ENCODE assay signal across 8 mouse cellular contexts in the genomic region with DNA sequence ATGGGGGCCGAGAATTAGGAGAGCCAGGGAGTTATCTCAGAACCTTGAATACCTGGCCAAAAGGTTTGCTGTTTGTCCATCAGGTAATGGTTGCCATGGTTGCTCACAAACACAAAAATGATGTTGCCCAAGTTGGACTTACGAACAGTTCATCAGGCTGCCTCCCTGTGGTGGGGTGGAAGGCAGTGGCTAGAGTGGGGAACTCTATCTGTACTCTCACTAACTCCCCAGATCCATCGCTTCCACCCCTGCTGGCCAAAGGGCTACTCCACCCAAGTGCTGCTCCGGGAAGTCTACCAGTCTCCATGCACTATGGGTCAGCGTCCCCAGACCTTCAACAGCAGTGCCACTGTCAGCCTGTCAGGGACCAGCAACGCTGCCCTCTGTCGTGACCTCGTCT. TPM values are rescaled to one million over a fixed set of nuclear protein-coding genes. Genes with fewer than 3 reads are reported as not detected.
DNase-seq lines count a peak whose midpoint lies in the region; ATAC-seq and TF ChIP-seq lines count a peak whose summit lies in the region.

A gene (plus strand): TSS at position 301 of the 400 bp plus-strand sequence.

- no peak within 1 kb of the TSS for H3K9ac ChIP-seq in kidney, embryonic 14.5 days (ENCODE audit: low read depth, low read length)
- H3K9ac ChIP-seq in heart, adult 2 months (ENCODE audit: low read depth, low read length): no peak within 1 kb of the TSS
- H3K9ac ChIP-seq in stomach, embryonic 16.5 days (ENCODE audit: low read length): no peak within 1 kb of the TSS

- H3K79me2 ChIP-seq in heart, adult 2 months (replicated peaks; ENCODE audit: control insufficient read depth, insufficient read depth, low read length): no peaks in the 10 kb centered on the region

- WGBS in kidney, embryonic 14.5 days: 66% methylated on average over 8 of the region's 8 CpGs
- 61% methylated on average over 8 of the region's 8 CpGs for WGBS in bone marrow, adult 2 months
- 60% methylated on average over 8 of the region's 8 CpGs for WGBS in heart, adult 2 months
- WGBS in stomach, embryonic 16.5 days: 61% methylated on average over 8 of the region's 8 CpGs

- DNase-seq in kidney, postnatal 14 days: no peak
- DNase-seq in heart, adult 2 months: no peak
- DNase-seq in layer of hippocampus, postnatal 14 days (ENCODE audit: low spot score in 2 of 2): no peak
- DNase-seq in retina, postnatal 1 day: no peak
- no peak for DNase-seq in retina, embryonic 14.5 days (ENCODE audit: low spot score)

- intact Hi-C loops in heart, adult 2 months (cut with DNase I): no loop called here

- TF ChIP-seq EP300 in heart, adult 2 months (IDR thresholded peaks at IDR 0.05; ENCODE audit: insufficient read depth, low read depth, low read length): no peak

- TF ChIP-seq CTCF in bone marrow, adult 2 months (IDR thresholded peaks at IDR 0.05; ENCODE audit: control insufficient read depth, insufficient read depth, low read length): no peak
- no peak for TF ChIP-seq CTCF in heart, adult 2 months (IDR thresholded peaks at IDR 0.05)

- peaks cover 80% of the 10 kb centered on the region for H3K27me3 ChIP-seq in kidney, embryonic 14.5 days (ENCODE audit: control insufficient read depth, insufficient read depth, low read length)
- H3K27me3 ChIP-seq in heart, adult 2 months (ENCODE audit: control insufficient read depth, insufficient read depth, low read length): no peaks in the 10 kb centered on the region
- peaks cover 38% of the 10 kb centered on the region for H3K27me3 ChIP-seq in stomach, embryonic 16.5 days (ENCODE audit: control insufficient read depth, insufficient read depth, low read length)

- no peak for TF ChIP-seq POLR2A in bone marrow, adult 2 months (IDR thresholded peaks at IDR 0.05; ENCODE audit: borderline replicate concordance, control insufficient read depth, low read depth, low read length)
- TF ChIP-seq POLR2A in heart, adult 2 months (IDR thresholded peaks at IDR 0.05; ENCODE audit: insufficient read depth, low read depth, low read length): no peak

- H3K9me3 ChIP-seq in kidney, embryonic 14.5 days (ENCODE audit: control insufficient read depth, low read length): no peaks in the 10 kb centered on the region
- no peaks in the 10 kb centered on the region for H3K9me3 ChIP-seq in stomach, embryonic 16.5 days (replicated peaks; ENCODE audit: control insufficient read depth, low read length)

- H3K4me1 ChIP-seq in kidney, embryonic 14.5 days (ENCODE audit: control insufficient read depth, insufficient read depth, low read length): peaks cover 17% of the 10 kb centered on the region; the same call in 1 of the 2 replicates
- no peaks in the 10 kb centered on the region for H3K4me1 ChIP-seq in bone marrow, adult 2 months (ENCODE audit: control insufficient read depth, insufficient read depth, low read length)
- peaks cover 9% of the 10 kb centered on the region for H3K4me1 ChIP-seq in heart, adult 2 months (ENCODE audit: control insufficient read depth, insufficient read depth, low read length)
- peaks cover 16% of the 10 kb centered on the region for H3K4me1 ChIP-seq in stomach, embryonic 16.5 days (ENCODE audit: control insufficient read depth, insufficient read depth, low read length)

- H3K27ac ChIP-seq in kidney, embryonic 14.5 days (ENCODE audit: low read depth, low read length): no peak within 1 kb of the TSS
- no peak within 1 kb of the TSS for H3K27ac ChIP-seq in bone marrow, adult 2 months (ENCODE audit: control insufficient read depth, insufficient read depth, low read depth, low read length, poor library complexity)
- H3K27ac ChIP-seq in heart, adult 2 months: peak within 1 kb of the TSS; percentile 30; the same call in 1 of the 2 replicates
- H3K27ac ChIP-seq in stomach, embryonic 16.5 days (ENCODE audit: low read length): no peak within 1 kb of the TSS

- ATAC-seq in kidney, embryonic 14.5 days (ENCODE audit: low FRiP score, low TSS enrichment): no peak
- no peak for ATAC-seq in stomach, embryonic 16.5 days (ENCODE audit: insufficient read depth, low FRiP score)

- H3K4me3 ChIP-seq in kidney, embryonic 14.5 days (ENCODE audit: low read length): no peak within 1 kb of the TSS
- no peak within 1 kb of the TSS for H3K4me3 ChIP-seq in bone marrow, adult 2 months (replicated peaks; ENCODE audit: control insufficient read depth, low read depth, low read length)
- no peak within 1 kb of the TSS for H3K4me3 ChIP-seq in heart, adult 2 months
- no peak within 1 kb of the TSS for H3K4me3 ChIP-seq in stomach, embryonic 16.5 days (replicated peaks; ENCODE audit: low read length)

- H3K36me3 ChIP-seq in kidney, embryonic 14.5 days (ENCODE audit: control insufficient read depth, insufficient read depth, low read length): no peaks in the 10 kb centered on the region
- no peaks in the 10 kb centered on the region for H3K36me3 ChIP-seq in heart, adult 2 months (ENCODE audit: control insufficient read depth, insufficient read depth, low read length)
- no peaks in the 10 kb centered on the region for H3K36me3 ChIP-seq in stomach, embryonic 16.5 days (ENCODE audit: control insufficient read depth, insufficient read depth, low read length)

- H3K4me2 ChIP-seq in kidney, embryonic 14.5 days (replicated peaks; ENCODE audit: low read depth, low read length): no peak within 1 kb of the TSS
- H3K4me2 ChIP-seq in stomach, embryonic 16.5 days (ENCODE audit: low read depth, low read length): no peak within 1 kb of the TSS

RNA-seq across cellular contexts. Expression of the gene that starts here (rescaled TPM):
- 32.8 and 34.0 TPM in 2 replicates for polyA plus RNA-seq in kidney, embryonic 14.5 days (2014; fragmentation: Nextera tagmentation; extraction: Ambion mirVana)
- polyA plus RNA-seq in bone marrow, adult 2 months (2011; ENCODE audit: insufficient read depth, insufficient read length, low replicate concordance, missing spikeins): 3.4 and 22.4 TPM in 2 replicates
- total RNA-seq in heart, adult 2 months (2021): 10 to 100 TPM; 21.3 to 30.4 TPM
- polyA plus RNA-seq in heart, adult 2 months (2012; rRNA removed): 47.8 and 52.2 TPM in 2 replicates
- total RNA-seq in layer of hippocampus, postnatal 14 days (2021): 100 to 1,000 TPM; 402 to 418 TPM
- 54.9 and 66.1 TPM in 2 replicates for polyA plus RNA-seq in stomach, embryonic 16.5 days (2015; fragmentation: Nextera tagmentation; extraction: Ambion mirVana)

Comparison
In these comparisons a context has a peak if more than half of its experiments do, and no peak if none do; other contexts are left out.
1. RNA of the gene that starts here (total RNA-seq): 402 to 418 TPM in layer of hippocampus, postnatal 14 days; 21.3 to 30.4 TPM in heart, adult 2 months; every median in the first group is over 10 times any median in the second.